Mouse (Mus musculus) cerebellum, adult 2 months (tissue): ENCODE results near the gene Hs3st2.

ENCODE experiments used
- CTCF ChIP-seq: fragments of 200-500 bp; IDR thresholded peaks from 2 replicates; pipeline ENCODE4 v1.5.1; 2011; ENCODE audit warnings: low read depth, mild to moderate bottlenecking, control low read depth, low read length, moderate library complexity, borderline replicate concordance; ENCODE audit not compliant: insufficient read depth
- POLR2A ChIP-seq: fragments of 200-500 bp; IDR thresholded peaks from 2 replicates; pipeline ENCODE4 v1.6.1; 2011; ENCODE audit warnings: low read length, control low read depth, borderline replicate concordance; ENCODE audit not compliant: insufficient read depth

- TF ChIP-seq POLR2A (no peak), CTCF (no peak)
These were observed 92.9 kb downstream of the Hs3st2 start for GRCm38 (mm10) chr7:121484590-121484989.
